Mouse (Mus musculus) kidney, embryonic 16.5 days (tissue): ENCODE results near the gene Srgap3. TPM values are rescaled to one million over a fixed set of nuclear protein-coding genes. Genes with fewer than 3 reads are reported as not detected.
A peak's percentile ranks its signal among the peaks of the same experiment; 100 is the strongest.

Source experiments
- ATAC-seq: fragments of 200-750 bp; cut with Nextera tagmentation; 2 replicates; pipeline ENCODE4 v1.8.0; 2017; ENCODE audit warnings: moderate TSS enrichment; ENCODE audit not compliant: low FRiP score, low TSS enrichment
- H3K27ac ChIP-seq: fragments of 300-500 bp; sonication (generic); 2 replicates; pipeline ENCODE4 v1.5.1; 2014; ENCODE audit warnings: low read length
- H3K27me3 ChIP-seq: fragments of 300-500 bp; sonication (generic); 2 replicates; pipeline ENCODE4 v1.6.1; 2014; ENCODE audit warnings: low read length, control low read depth, mixed read lengths; ENCODE audit not compliant: insufficient read depth
- H3K36me3 ChIP-seq: fragments of 300-500 bp; sonication (generic); 2 replicates; pipeline ENCODE4 v1.6.1; 2014; ENCODE audit warnings: low read length, control low read depth, mixed read lengths; ENCODE audit not compliant: insufficient read depth
- H3K4me1 ChIP-seq: fragments of 300-500 bp; sonication (generic); 2 replicates; pipeline ENCODE4 v1.6.1; 2014; ENCODE audit warnings: low read length, control low read depth, mixed read lengths; ENCODE audit not compliant: insufficient read depth
- H3K4me2 ChIP-seq: fragments of 300-500 bp; sonication (generic); replicated peaks from 2 replicates; pipeline ENCODE4 v1.6.1; 2014; ENCODE audit warnings: low read depth, low read length
- H3K4me3 ChIP-seq: fragments of 300-500 bp; sonication (generic); 2 replicates; pipeline ENCODE4 v1.5.1; 2014; ENCODE audit warnings: mild to moderate bottlenecking, low read length
- H3K9ac ChIP-seq: fragments of 300-500 bp; sonication (generic); replicated peaks from 2 replicates; pipeline ENCODE4 v1.6.1; 2014; ENCODE audit warnings: low read length
- H3K9me3 ChIP-seq: fragments of 300-500 bp; sonication (generic); 2 replicates; pipeline ENCODE4 v1.6.1; 2016; ENCODE audit warnings: low read length, control low read depth
- WGBS: fragments of 180-500 bp; shearing (Covaris S2); extraction: QIAGEN DNeasy Blood & Tissue Kit; methylation state at CpG from one replicate; pipeline ENCODE4 v1.1.7; 2014; 5-methylcytosine and 5-hydroxymethylcytosine counted together
- polyA plus RNA-seq: library from polyadenylated mRNA; unstranded; fragments of >200 nt; fragmentation: Nextera tagmentation; extraction: Ambion mirVana; gene quantifications from 2 replicates; pipeline ENCODE4 v1.2.1, GENCODE M21; 2015

The Srgap3 gene
- polyA plus RNA-seq, 1 experiment from 2014 or later, result 3.9 TPM

DNA sequence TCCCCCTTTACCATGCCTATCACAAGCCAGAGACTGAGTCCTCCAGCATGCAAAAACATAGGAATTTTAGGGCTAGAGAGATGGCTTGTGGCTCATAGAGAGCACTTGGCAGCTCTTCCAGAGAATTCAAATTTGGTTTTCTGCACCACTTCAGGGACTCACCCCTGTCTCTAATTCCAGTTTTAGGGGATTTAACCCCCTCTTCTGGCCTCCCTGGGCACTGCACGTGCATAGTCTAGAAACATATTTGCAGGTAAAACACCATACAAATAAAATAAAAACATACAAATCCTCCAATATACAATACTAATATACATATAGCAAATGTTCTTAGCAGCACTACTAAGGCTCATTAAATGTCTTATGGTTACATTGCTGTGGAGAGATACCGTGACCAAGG, 4.2 kb upstream of the Srgap3 start:
- H3K9me3 ChIP-seq, result no peaks in the 10 kb centered on the region
- H3K27me3 ChIP-seq, result no peaks in the 10 kb centered on the region
- ATAC-seq, result no peak
- no peak overlapping the region for H3K4me3 ChIP-seq
- 92% methylated on average over 2 of the region's 2 CpGs for WGBS
- H3K9ac ChIP-seq, result no peak overlapping the region
- H3K36me3 ChIP-seq, result no peaks in the 10 kb centered on the region
- H3K27ac ChIP-seq, result peak overlapping the region; percentile 81
- H3K4me2 ChIP-seq, result no peak overlapping the region
- H3K4me1 ChIP-seq, result peaks cover 24% of the 10 kb centered on the region

DNA sequence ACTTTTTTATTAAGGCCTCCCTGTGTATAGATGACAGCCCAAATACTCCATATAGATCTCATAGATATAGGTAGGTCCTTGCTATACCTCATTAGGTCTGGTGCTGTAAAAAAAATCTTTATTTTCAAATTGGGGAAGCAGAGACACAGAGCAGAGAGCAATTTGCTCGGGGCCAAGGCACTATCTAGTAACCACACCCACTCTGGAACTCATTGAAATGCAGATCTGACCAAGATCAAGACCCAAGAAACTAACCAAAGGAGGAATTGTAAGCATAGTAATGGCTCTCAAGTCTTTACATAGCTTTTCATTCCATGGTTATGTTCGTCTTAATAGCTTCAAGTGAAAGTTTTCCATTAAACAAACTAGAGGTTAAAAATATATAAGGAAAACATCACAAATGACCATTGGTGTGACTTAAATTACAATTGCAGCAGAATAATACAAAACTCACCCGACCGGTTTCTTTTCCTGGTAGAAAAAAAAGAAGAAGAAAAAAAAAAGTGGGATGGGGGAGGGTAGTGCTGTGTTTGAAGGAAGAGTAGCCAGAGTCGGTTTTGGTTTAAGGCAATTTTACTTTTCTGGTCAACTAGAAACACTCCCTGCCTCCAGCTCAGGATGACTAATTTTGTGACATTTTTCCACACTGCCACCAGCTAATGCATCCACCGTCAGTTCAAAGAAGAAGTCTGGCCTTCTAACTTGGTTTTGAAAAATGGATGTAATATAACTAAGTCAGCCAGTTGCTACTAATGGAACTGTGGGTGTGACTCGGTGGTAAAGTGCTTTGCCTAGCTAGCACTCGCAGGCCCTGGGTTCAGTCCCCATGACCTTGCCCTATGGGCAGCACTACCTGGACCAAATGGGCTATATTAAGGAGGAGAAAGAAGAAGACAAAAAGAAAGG, 3.4 kb upstream of the Srgap3 start:
- H3K4me3 ChIP-seq, result no peak overlapping the region
- 48% methylated on average over 8 of the region's 8 CpGs for WGBS
- H3K9ac ChIP-seq, result no peak overlapping the region
- no peaks in the 10 kb centered on the region for H3K27me3 ChIP-seq
- H3K36me3 ChIP-seq, result no peaks in the 10 kb centered on the region
- ATAC-seq, result 0 out of 2 replicates have a peak, but pooled peaks have one; percentile 8
- H3K4me2 ChIP-seq, result no peak overlapping the region
- peaks cover 26% of the 10 kb centered on the region for H3K4me1 ChIP-seq
- peak overlapping the region; percentile 81 for H3K27ac ChIP-seq
- H3K9me3 ChIP-seq, result no peaks in the 10 kb centered on the region

DNA sequence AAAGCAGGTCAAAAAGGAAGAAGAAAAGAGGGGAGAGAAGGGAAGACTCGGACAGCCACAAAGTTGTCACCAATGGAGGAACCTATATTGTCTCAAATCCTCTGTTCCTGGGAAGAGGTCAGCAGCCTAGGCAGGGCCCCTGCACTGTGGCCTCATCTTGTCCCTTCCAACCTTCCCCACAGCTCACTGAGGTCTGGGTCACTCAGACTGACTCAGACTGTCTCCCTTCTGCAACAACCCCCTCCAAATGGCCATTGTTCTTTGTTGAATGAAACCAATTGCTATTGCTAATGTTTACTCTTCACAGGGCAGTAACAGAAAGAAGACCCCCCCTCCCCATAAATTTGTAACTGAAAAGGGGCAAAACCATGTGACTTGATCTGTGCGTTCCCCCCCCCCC, 2.2 kb upstream of the Srgap3 start:
- Histone ChIP-seq H3K4me1 (peaks cover 30% of the 10 kb centered on the region), H3K36me3 (no peaks in the 10 kb centered on the region), H3K4me3 (no peak overlapping the region), H3K9ac (no peak overlapping the region), H3K9me3 (no peaks in the 10 kb centered on the region), H3K27ac (peak overlapping the region; percentile 43; the same call in 1 of the 2 replicates), H3K27me3 (no peaks in the 10 kb centered on the region), H3K4me2 (no peak overlapping the region)
- 38% methylated on average over 2 of the region's 2 CpGs for WGBS
- no peak for ATAC-seq

DNA sequence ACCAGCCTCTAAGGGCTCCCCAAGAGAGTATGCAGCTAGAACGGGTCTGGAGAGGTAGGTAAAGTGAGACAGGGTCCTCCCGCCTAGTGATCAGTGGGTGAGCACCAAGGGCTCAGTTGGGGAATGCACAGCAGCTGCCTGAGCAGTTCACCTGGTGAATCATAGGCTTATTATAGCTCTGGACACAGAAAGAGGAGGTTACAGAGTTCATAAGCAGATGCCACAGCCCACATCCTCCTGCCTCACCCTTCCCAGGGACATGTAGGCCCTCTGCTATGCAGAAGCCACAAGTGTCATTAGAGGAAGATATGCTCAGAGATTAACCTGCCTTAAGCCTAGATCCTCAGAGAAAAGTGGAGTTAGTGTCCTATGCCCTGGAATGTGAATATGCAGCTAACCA, 1.4 kb upstream of the Srgap3 start:
- Histone ChIP-seq H3K4me3 (no peak overlapping the region), H3K4me2 (no peak overlapping the region), H3K4me1 (peaks cover 30% of the 10 kb centered on the region), H3K27me3 (no peaks in the 10 kb centered on the region), H3K27ac (peak overlapping the region; percentile 4; the same call in 1 of the 2 replicates), H3K9ac (no peak overlapping the region), H3K9me3 (no peaks in the 10 kb centered on the region), H3K36me3 (no peaks in the 10 kb centered on the region)
- no peak for ATAC-seq
- WGBS, result 82% methylated on average over 2 of the region's 2 CpGs

DNA sequence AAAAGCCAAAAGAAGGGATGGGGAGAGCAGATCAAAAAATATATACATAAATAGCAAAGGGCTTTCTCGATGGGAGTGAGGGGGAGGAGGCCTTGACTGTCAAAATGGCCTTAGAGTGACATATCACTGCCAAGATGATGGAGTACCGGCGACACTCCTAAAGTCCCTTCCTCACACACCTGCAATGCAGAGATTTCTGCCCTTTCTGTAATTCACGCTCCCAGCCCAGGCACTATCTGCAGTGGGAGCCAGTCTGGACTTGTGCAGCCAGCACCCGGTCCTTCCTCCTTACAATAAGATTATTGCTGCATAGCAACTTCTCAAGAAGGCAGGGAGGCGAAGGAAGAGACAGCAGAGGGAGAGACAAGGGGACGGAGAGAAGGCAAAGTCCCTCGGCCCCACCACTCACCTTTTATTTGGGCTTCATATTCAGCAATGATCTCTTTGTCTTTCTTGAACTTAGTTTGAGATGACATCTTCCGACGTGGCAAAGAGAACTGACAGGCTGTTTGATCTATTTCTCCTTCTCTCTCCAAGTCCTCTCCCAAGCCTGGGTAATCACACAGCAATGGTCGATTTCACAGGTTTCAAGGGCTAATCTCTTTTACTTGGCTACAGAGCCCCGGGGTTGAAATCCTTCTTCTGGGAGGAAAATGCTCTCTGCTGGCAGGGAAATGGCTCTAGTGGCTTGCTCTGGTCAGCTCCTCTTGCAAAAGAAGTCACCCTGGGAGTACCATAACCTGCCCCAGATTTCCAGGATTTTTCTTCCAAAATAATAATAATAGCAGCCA, 850 bp downstream of the Srgap3 start:
- H3K4me1 ChIP-seq, result peaks cover 30% of the 10 kb centered on the region
- no peaks in the 10 kb centered on the region for H3K36me3 ChIP-seq
- ATAC-seq, result no peak
- peak overlapping the region; percentile 86 for H3K27ac ChIP-seq
- no peaks in the 10 kb centered on the region for H3K9me3 ChIP-seq
- H3K9ac ChIP-seq, result peak overlapping the region; percentile 70
- peak overlapping the region; percentile 89 for H3K4me2 ChIP-seq
- 8% methylated on average over 12 of the region's 12 CpGs for WGBS
- peak overlapping the region; percentile 70 for H3K4me3 ChIP-seq
- no peaks in the 10 kb centered on the region for H3K27me3 ChIP-seq

DNA sequence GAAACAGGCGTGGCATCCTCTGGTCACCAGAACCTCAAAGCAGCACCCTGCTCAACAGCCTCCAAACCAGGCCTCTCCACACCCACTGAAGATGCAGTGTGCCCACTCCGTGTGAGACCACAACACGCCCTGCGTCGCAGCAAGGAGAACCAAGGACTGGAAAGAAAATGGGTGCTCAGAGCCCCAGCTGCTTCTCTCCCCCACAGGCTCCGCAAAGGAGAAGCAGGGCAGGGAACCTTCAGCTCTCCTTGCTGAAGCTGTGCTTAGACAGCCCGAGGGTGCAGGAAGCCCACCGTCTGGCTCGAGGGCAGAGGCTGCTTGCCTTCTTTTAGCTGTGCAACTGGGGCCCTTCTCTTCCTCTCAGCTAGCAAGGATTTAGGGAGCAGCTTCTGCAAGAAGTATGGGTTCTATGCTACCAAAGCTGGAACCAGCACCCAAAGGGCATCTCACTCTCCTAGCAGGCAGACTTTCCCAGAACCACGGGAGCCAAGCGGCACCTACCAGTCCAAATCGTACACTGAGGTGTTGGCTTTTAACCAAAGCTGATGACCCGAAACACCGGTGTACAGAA, 1.8 kb downstream of the Srgap3 start:
- Histone ChIP-seq H3K27ac (no peak overlapping the region; the same call in 1 of the 2 replicates), H3K9ac (peak overlapping the region; percentile 70), H3K9me3 (no peaks in the 10 kb centered on the region), H3K4me1 (peaks cover 26% of the 10 kb centered on the region), H3K36me3 (no peaks in the 10 kb centered on the region), H3K4me2 (peak overlapping the region; percentile 89), H3K27me3 (no peaks in the 10 kb centered on the region), H3K4me3 (peak overlapping the region; percentile 70)
- WGBS, result 36% methylated on average over 14 of the region's 14 CpGs
- ATAC-seq, result no peak

DNA sequence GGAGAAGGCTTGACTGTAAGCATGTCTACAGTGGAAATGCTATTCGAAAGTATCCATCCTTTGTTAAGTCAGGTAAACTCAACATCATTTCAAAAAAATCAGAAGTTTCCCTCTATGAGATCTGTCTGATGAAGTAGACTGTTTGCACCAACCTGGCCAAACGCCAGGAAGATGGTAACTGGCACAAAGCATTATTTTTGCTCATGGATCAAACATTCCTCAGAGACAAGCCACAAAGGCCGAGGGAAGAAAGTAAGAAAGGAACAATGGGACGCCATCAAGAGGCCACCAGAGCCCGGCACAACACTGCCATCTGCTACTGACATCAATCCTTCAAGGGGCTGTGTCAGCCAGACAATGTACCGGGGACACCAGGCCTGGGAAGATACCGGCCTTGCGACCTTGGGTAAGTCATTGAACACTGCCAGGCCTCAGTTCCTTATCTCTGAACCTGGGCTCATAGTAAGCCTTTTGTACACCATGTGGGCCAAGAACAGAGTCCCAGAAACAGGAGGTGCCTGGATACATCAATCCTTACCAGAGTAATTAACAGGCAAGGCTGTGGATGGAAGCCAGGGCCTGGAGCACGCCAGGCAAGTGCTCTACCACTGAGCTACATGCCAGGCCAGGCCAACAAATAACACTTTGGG, 3.3 kb downstream of the Srgap3 start:
- Histone ChIP-seq H3K27ac (no peak overlapping the region), H3K4me2 (no peak overlapping the region), H3K36me3 (no peaks in the 10 kb centered on the region), H3K4me1 (peaks cover 18% of the 10 kb centered on the region), H3K4me3 (no peak overlapping the region), H3K9ac (no peak overlapping the region), H3K9me3 (no peaks in the 10 kb centered on the region), H3K27me3 (no peaks in the 10 kb centered on the region)
- no peak for ATAC-seq
- WGBS, result 81% methylated on average over 9 of the region's 9 CpGs

DNA sequence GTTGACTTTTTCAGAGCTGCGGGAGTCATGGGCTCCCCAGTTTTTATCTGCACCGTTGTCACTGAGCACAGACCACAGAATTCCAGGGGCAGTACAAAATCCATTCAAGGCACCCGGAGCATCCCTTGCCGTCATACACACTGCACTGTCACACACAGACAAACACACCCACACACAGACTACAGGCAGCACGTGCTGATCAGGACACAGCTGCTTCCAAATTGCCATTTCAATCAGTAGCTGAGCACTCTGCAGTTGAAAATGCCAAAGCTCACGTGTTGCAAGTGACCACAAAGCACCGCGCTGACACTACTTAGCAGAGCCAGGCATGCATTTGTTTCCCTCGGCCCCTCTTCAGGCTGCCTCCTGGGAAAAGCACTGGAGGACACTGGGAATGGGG, 7.8 kb downstream of the Srgap3 start:
- Histone ChIP-seq H3K9ac (no peak overlapping the region), H3K4me2 (no peak overlapping the region), H3K9me3 (no peaks in the 10 kb centered on the region), H3K4me3 (no peak overlapping the region), H3K4me1 (no peaks in the 10 kb centered on the region), H3K36me3 (no peaks in the 10 kb centered on the region), H3K27me3 (no peaks in the 10 kb centered on the region), H3K27ac (no peak overlapping the region)
- WGBS, result 89% methylated on average over 9 of the region's 9 CpGs
- no peak for ATAC-seq

DNA sequence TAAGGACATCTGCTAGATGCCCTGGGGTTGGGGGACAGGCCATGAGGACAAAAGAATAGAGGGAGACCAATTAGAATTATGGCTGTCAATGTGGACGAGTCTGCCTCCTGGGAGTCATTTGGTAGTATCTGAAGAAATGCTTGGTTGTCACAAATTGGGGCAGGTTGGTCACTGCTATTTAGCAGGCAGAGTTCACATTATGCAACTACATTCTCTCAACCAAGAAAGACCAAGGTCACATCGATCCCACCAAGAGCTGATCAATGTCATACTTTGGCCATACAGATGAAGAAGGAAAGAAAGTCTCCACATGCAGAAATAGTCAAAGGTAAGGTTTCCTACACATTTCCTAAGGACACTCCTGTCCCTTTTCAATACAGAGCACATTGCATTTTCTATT, 9.3 kb downstream of the Srgap3 start:
- no peak for ATAC-seq
- Histone ChIP-seq H3K9me3 (no peaks in the 10 kb centered on the region), H3K27me3 (no peaks in the 10 kb centered on the region), H3K36me3 (no peaks in the 10 kb centered on the region), H3K4me2 (no peak overlapping the region), H3K27ac (no peak overlapping the region), H3K4me3 (no peak overlapping the region), H3K4me1 (no peaks in the 10 kb centered on the region), H3K9ac (no peak overlapping the region)
- 80% methylated on average over 2 of the region's 2 CpGs for WGBS
